Mouse (Mus musculus) left cerebral cortex, postnatal 36 days (tissue): Measurements from ENCODE around the gene Hbq1a. TPM values are rescaled to one million over a fixed set of nuclear protein-coding genes. Genes with fewer than 3 reads are reported as not detected.

Experiments
- DNase-seq, 2 experiments: peaks; one replicate each; pipeline ENCODE4 v3.0.0; 2021 to 2022; ENCODE audit warnings: low spot score in 2 of 2, mixed read lengths in 1 of 2
- intact Hi-C: fragments of 180-260 bp; cut with DNase I; formaldehyde crosslinking; loops from one replicate; pipeline ENCODE4 v1.15.1; 2025
- total RNA-seq, 2 experiments: library from RNA; stranded (reverse); gene quantifications; 2 replicates each; pipeline ENCODE4 v1.2.3; 2021

Gene Hbq1a
- total RNA-seq, 2 experiments from 2014 or later, result 0.72 to 1.0 TPM

GRCm38 (mm10) chr11:32349284-32349953, 49.5 kb downstream of the Hbq1a start:
- no peak for DNase-seq
- intact Hi-C loops, result loop anchor here (5.0 to 10.0 kb wide), 2 partner anchors 103 to 235 kb away; no protein-coding TSS in a partner anchor

Other genes with a start within 250 kb of the Hbq1a start
- not detected for gene Il9r, start 99.8 kb upstream of the Hbq1a start, total RNA-seq
- 10 to 100 TPM; 22.3 to 22.8 TPM for gene Snrnp25, start 94.7 kb upstream of the Hbq1a start, total RNA-seq
- gene Rhbdf1, start 77.8 kb upstream of the Hbq1a start, total RNA-seq, result 10 to 100 TPM in 1 of 2 experiments, 1 to 10 TPM in 1; 9.6 to 14.9 TPM
- gene Mpg, start 73.6 kb upstream of the Hbq1a start, total RNA-seq, result 10 to 100 TPM; 19.9 to 20.1 TPM
- gene Nprl3, start 32.4 kb upstream of the Hbq1a start, total RNA-seq, result 10 to 100 TPM; 42.1 to 59.7 TPM
- not detected for gene Hba-x, start 23.7 kb upstream of the Hbq1a start, total RNA-seq
- gene Hba-a1, start 16.6 kb upstream of the Hbq1a start, total RNA-seq, result 100 to 1,000 TPM; 361 to 431 TPM
- gene Hbq1b, start 13.1 kb upstream of the Hbq1a start, total RNA-seq, result not detected
- gene Hba-a2, start 3.6 kb upstream of the Hbq1a start, total RNA-seq, result 100 to 1,000 TPM; 345 to 363 TPM
- 10 to 100 TPM; 10.8 to 13.3 TPM for gene Sh3pxd2b, start 47.8 kb downstream of the Hbq1a start, total RNA-seq
- gene Ubtd2, start 155.3 kb downstream of the Hbq1a start, total RNA-seq, result 10 to 100 TPM; 56.9 to 57.4 TPM
- 1 to 10 TPM in 1 of 2 experiments, under 1 TPM in 1; 0.63 to 1.8 TPM for gene Efcab9, start 232.0 kb downstream of the Hbq1a start, total RNA-seq
- gene Stk10, start 233.2 kb downstream of the Hbq1a start, total RNA-seq, result 1 to 10 TPM; 6.7 to 8.7 TPM